Mouse (Mus musculus): Measurements from ENCODE around the gene Gp1bb. TPM values are rescaled to one million over a fixed set of nuclear protein-coding genes. Genes with fewer than 3 reads are reported as not detected.
A peak's percentile ranks its signal among the peaks of the same experiment; 100 is the strongest.

Gene Gp1bb
- polyA plus RNA-seq, 1 experiment from 2014 or later: 3.8 TPM

DNA sequence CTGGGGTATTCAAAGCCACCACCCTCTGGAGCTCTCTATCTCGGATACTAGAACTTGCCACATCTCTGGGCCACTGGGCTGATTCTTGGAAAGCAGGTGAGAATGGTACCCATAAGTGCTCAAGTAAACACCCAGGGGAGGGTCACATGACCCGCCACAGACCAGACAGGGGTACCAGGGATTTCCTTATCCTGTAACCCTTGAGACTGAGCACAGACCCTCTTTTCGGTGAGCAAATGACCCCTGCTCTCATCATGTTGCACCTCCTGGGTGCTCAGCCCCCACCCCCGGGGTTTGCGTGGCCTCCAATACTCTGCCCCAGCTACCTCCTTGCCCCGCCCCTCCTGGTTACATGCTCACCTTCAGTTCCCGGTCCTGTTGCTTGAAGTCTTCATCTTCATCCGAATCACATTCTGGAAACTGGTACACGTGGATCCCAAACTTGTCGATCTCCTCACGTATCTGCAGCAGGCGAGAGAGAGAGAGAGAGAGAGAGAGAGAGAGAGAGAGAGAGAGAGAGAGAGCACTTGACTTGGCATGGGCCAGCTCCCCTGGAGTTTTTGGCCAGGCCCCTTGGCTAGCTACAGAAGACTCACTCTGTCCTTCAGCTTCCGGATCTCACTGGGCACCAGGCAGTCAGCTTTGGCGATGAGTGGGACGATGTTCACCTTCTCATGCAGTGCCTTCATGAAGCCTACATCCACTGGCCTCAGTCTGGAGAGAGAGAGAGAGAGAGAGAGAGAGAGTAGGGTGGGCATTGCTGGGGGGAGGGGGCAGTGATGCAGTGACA lies 1.7 kb upstream of the Gp1bb start:
- H3K36me3 ChIP-seq (ENCODE audit: insufficient read depth): peaks cover 26% of the 10 kb centered on the region; the same call in 1 of the 2 replicates
- no peak for DNase-seq
- H3K27me3 ChIP-seq (ENCODE audit: insufficient read depth, low read length): peaks cover 90% of the 10 kb centered on the region
- H3K4me1 ChIP-seq (ENCODE audit: insufficient read depth): peaks cover 16% of the 10 kb centered on the region
- ATAC-seq (ENCODE audit: insufficient read depth): no peak
- no peak for TF ChIP-seq CTCF (IDR thresholded peaks at IDR 0.05; ENCODE audit: low read depth)
- no peak overlapping the region for H3K4me2 ChIP-seq
- H3K9me3 ChIP-seq (ENCODE audit: low read depth, low read length): no peaks in the 10 kb centered on the region
- WGBS: 62% methylated on average over 15 of the region's 15 CpGs
- H3K4me3 ChIP-seq (ENCODE audit: low read depth, low read length): no peak overlapping the region
- no peak overlapping the region for H3K9ac ChIP-seq
- no peak overlapping the region for H3K27ac ChIP-seq (ENCODE audit: low read depth)

DNA sequence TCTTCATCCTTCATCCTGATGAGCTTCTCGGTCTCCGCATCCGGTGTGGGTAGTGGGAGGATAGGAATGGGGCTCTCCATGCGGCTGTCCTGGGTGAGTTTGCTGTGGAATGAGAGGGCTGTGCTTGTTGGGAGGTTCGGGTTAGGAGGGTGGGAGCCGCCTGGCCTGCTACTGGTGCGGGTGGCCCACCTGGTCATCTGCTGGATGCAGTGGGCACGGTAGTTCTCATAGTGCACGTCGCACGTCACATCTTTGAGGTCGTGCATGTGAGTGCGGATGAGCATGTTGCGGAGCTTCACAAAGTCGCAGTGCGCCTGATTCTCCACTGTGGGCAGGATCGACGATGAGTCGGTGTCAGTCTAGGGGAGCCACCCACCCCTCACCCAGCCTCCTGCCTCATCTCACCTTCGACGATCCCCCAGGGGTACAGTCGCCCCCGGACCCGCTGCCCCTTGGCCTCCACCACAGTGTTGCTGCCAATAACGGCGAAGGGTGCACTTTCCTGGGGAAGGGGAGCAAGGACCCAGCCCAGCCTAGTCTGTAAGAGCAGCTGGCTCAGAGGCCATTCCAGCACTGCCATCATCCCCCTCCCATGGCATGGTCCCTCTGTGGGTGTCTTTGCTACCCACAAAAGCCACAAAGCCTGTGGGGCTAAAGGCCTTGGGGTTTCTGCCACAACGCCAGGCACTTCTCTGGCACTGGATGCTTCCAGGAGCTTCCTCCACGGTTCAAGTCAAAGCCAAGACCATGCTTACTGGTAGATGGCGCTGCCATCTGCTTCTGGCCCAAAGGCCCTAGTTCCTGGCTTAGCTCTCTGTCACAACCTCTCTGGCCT lies 930 bp upstream of the Gp1bb start:
- Histone ChIP-seq H3K4me2 (no peak overlapping the region), H3K27me3 (ENCODE audit: insufficient read depth, low read length) (peaks cover 91% of the 10 kb centered on the region), H3K9ac (no peak overlapping the region), H3K4me3 (ENCODE audit: low read depth, low read length) (no peak overlapping the region), H3K4me1 (ENCODE audit: insufficient read depth) (peaks cover 9% of the 10 kb centered on the region), H3K9me3 (ENCODE audit: low read depth, low read length) (no peaks in the 10 kb centered on the region), H3K36me3 (ENCODE audit: insufficient read depth) (peaks cover 26% of the 10 kb centered on the region; the same call in 1 of the 2 replicates), H3K27ac (ENCODE audit: low read depth) (no peak overlapping the region)
- WGBS: 59% methylated on average over 29 of the region's 29 CpGs
- no peak for TF ChIP-seq CTCF (IDR thresholded peaks at IDR 0.05; ENCODE audit: low read depth)
- DNase-seq: no peak
- ATAC-seq (ENCODE audit: insufficient read depth): no peak

DNA sequence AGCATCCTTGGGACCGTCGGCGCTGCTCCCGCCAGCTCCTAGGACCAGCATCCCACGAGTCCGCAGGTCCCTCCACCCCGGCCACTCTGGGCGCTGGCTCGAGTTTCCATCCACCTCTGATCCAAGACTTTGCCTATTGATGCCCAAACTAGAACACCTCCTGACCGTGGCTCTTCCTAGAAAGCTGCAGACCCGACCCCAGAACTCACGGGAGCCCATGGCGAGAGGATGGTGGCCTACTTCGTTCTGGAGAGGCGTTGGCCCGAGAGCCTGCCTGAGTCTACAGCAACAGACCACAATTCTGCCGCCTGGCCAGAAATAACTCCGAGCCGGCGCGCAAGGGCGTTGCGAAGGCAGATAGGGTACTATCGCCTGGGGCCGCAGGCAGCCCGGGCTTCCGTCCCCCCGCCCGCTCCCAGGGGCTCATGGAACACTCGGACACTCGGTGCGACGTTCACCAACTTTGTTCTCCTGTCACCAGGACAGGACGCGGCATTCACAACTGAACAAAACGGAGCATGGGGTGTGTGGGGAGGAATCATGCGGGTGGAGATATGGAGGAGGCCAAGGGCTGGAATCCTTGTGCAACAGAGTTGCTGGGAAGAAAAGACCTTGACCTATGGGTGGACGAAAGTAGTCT lies 721 bp downstream of the Gp1bb start:
- Histone ChIP-seq H3K27ac (ENCODE audit: low read depth) (no peak overlapping the region), H3K4me1 (ENCODE audit: insufficient read depth) (peaks cover 12% of the 10 kb centered on the region), H3K9me3 (ENCODE audit: low read depth, low read length) (no peaks in the 10 kb centered on the region), H3K4me2 (peak overlapping the region; percentile 92), H3K27me3 (ENCODE audit: insufficient read depth, low read length) (peaks cover 77% of the 10 kb centered on the region), H3K36me3 (ENCODE audit: insufficient read depth) (peaks cover 26% of the 10 kb centered on the region; the same call in 1 of the 2 replicates), H3K9ac (peak overlapping the region; percentile 38), H3K4me3 (ENCODE audit: low read depth, low read length) (peak overlapping the region; percentile 52)
- TF ChIP-seq CTCF (IDR thresholded peaks at IDR 0.05; ENCODE audit: low read depth): no peak
- WGBS: 9% methylated on average over 38 of the region's 38 CpGs
- ATAC-seq (ENCODE audit: insufficient read depth): no peak
- DNase-seq: peak; percentile 51

DNA sequence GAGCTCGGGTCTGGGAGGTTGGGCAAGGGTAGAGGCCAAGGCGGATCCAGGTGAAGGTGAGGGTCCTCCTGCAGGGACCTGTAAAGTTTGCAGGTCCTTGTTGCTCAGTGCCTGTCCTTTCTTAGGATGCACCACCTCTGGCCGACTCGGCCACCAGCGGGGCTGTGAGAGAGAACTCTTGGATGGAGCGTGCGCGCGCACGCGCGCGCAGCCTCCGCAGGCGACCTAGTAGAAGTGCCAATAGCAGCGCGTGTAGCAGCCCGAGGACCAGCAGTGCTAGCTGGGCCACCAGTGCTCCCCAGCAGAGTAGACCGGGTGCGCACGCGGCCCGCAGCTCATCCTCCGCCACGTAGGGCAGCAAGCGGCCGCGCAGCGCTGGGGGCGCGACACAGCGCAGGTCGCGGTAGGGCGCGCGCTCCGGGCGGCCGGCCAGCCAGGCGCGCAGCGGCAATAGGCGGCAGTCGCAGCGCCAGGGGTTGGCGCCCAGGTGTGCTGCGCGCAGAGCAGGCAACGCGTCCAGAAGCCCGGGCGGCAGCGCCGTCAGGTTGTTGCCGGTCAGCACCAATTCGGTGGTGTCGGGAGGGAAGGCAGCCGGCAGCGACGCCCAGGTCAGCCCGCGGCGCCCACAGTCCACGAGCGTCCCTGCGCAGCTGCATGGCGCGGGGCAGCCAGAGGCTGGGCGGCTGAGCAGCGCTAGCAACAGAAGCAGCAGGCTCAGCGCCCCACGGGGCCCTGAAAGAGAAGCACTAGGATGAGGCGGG lies 1.4 kb downstream of the Gp1bb start:
- DNase-seq: peak; percentile 75
- H3K27ac ChIP-seq (ENCODE audit: low read depth): no peak overlapping the region
- peaks cover 7% of the 10 kb centered on the region for H3K4me1 ChIP-seq (ENCODE audit: insufficient read depth)
- peak overlapping the region; percentile 92 for H3K4me2 ChIP-seq
- no peak for TF ChIP-seq CTCF (IDR thresholded peaks at IDR 0.05; ENCODE audit: low read depth)
- peaks cover 72% of the 10 kb centered on the region for H3K27me3 ChIP-seq (ENCODE audit: insufficient read depth, low read length)
- peak overlapping the region; percentile 38 for H3K9ac ChIP-seq
- H3K36me3 ChIP-seq (ENCODE audit: insufficient read depth): peaks cover 26% of the 10 kb centered on the region; the same call in 1 of the 2 replicates
- peak overlapping the region; percentile 52 for H3K4me3 ChIP-seq (ENCODE audit: low read depth, low read length)
- peak; percentile 39 for ATAC-seq (ENCODE audit: insufficient read depth)
- H3K9me3 ChIP-seq (ENCODE audit: low read depth, low read length): no peaks in the 10 kb centered on the region
- WGBS: 1% methylated on average over 73 of the region's 74 CpGs

DNA sequence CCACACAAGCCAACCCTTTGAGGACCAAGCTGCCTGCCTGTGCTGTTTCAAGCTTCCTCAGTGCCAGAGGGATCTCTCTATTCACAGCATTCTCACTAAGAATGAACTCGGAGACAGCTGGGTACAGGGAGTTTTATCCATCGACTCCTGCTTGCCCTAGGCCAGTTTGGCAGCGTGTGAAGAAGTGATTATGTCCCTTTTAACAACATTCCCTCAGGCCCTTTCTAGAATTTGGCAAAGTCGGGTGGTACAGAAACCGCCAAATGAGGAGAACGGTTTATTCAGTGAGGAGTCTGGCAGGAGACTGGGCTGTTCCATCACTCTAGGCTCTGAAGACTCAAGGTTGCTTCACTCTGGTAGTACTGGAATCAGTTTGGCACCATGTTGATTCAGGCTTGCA lies 2.0 kb downstream of the Gp1bb start:
- Histone ChIP-seq H3K36me3 (ENCODE audit: insufficient read depth) (peaks cover 26% of the 10 kb centered on the region; the same call in 1 of the 2 replicates), H3K27me3 (ENCODE audit: insufficient read depth, low read length) (peaks cover 66% of the 10 kb centered on the region), H3K9me3 (ENCODE audit: low read depth, low read length) (no peaks in the 10 kb centered on the region), H3K4me2 (peak overlapping the region; percentile 92), H3K4me1 (ENCODE audit: insufficient read depth) (peaks cover 6% of the 10 kb centered on the region; the same call in 1 of the 2 replicates), H3K27ac (ENCODE audit: low read depth) (no peak overlapping the region), H3K9ac (no peak overlapping the region), H3K4me3 (ENCODE audit: low read depth, low read length) (peak overlapping the region; percentile 52; the same call in 1 of the 2 replicates)
- DNase-seq (no peak), ATAC-seq (ENCODE audit: insufficient read depth) (no peak)
- no peak for TF ChIP-seq CTCF (IDR thresholded peaks at IDR 0.05; ENCODE audit: low read depth)
- 43% methylated on average over 6 of the region's 6 CpGs for WGBS

DNA sequence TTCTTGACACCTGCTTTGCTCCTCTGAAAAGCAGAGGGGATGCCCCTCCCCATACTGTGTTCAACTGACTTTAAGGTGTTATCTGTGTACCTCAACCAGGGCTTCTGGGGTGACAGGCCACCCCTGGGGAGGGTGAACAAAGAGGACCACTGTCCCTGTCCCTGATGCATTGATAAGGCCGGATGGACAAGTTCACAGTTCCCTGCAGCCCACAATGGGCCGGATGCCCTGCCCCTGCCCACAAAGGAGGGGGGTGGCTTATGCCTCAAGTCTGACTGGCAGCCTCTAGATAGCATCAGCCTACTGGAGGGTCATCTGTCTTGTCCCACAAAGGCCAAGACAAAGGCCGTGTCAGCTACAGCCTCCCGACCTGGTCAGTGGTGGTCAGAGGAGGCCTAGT lies 3.1 kb downstream of the Gp1bb start:
- H3K9ac ChIP-seq: no peak overlapping the region
- H3K9me3 ChIP-seq (ENCODE audit: low read depth, low read length): no peaks in the 10 kb centered on the region
- H3K27ac ChIP-seq (ENCODE audit: low read depth): no peak overlapping the region
- H3K4me1 ChIP-seq (ENCODE audit: insufficient read depth): peaks cover 6% of the 10 kb centered on the region; the same call in 1 of the 2 replicates
- WGBS: 52% methylated on average over 4 of the region's 4 CpGs
- TF ChIP-seq CTCF (IDR thresholded peaks at IDR 0.05; ENCODE audit: low read depth): no peak
- no peak for ATAC-seq (ENCODE audit: insufficient read depth)
- no peak overlapping the region for H3K4me3 ChIP-seq (ENCODE audit: low read depth, low read length)
- no peak overlapping the region for H3K4me2 ChIP-seq
- DNase-seq: no peak
- peaks cover 55% of the 10 kb centered on the region for H3K27me3 ChIP-seq (ENCODE audit: insufficient read depth, low read length)
- peaks cover 19% of the 10 kb centered on the region; the same call in 1 of the 2 replicates for H3K36me3 ChIP-seq (ENCODE audit: insufficient read depth)
